Mouse (Mus musculus) cortical plate, adult 2 months (tissue): ENCODE measurements around the gene Gm12166.

Source experiments
- CTCF ChIP-seq: fragments of 200-500 bp; IDR thresholded peaks from 2 replicates; pipeline ENCODE4 v1.5.1; 2011; ENCODE audit warnings: mild to moderate bottlenecking, control low read depth, low read length; ENCODE audit not compliant: insufficient read depth; ENCODE audit errors: extremely low read depth
- POLR2A ChIP-seq: fragments of 200-500 bp; IDR thresholded peaks from 2 replicates; pipeline ENCODE4 v1.6.1; 2011; ENCODE audit warnings: mild to moderate bottlenecking, low read length, control low read depth; ENCODE audit not compliant: insufficient read depth; ENCODE audit errors: extremely low read depth

DNA sequence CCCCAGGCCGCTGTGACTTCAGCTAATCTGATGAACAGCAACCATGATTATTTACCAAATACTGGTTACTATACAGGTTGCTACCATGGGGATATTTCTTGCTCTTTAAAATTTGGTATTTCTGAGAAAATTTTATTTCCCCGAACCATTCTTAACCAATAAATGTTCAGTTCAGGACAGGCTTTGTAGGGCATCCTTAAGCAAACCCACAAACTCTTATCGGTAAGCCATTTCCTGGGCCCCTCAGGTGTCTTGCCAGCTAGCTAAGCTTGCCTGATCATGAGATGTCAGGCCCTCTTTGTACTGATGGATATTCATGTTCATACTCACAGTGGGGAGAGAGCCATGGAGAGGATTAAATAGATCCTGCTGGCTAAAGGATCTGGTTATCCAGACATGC lies 34.3 kb upstream of the Gm12166 start:
- no peak for TF ChIP-seq POLR2A
- TF ChIP-seq CTCF, result no peak
